Mouse (Mus musculus): Measurements from ENCODE around the gene Dlec1. TPM values are rescaled to one million over a fixed set of nuclear protein-coding genes. Genes with fewer than 3 reads are reported as not detected.
A peak's percentile ranks its signal among the peaks of the same experiment; 100 is the strongest.

Dlec1 gene
- polyA plus RNA-seq (2012; rRNA removed) = 0.40 and 0.43 TPM in 2 replicates

GRCm38 (mm10) chr9:119101992-119102782, at the start of gene Dlec1:
Gene Dlec1, plus strand, starts transcription at chr9:119102478.
- DNase-seq (ENCODE audit: low read depth, low spot score) = peak; percentile 76
- WGBS = 3% methylated on average over 44 of the region's 44 CpGs

GRCm38 (mm10) chr9:119053964-119054576, 48.2 kb upstream of the Dlec1 start:
- 54% methylated on average over 9 of the region's 9 CpGs for WGBS
- no peak for DNase-seq (ENCODE audit: low read depth, low spot score)

- no peak for DNase-seq (ENCODE audit: low read depth, low spot score)
- 77% methylated on average over 4 of the region's 4 CpGs for WGBS
Measured at GRCm38 (mm10) chr9:119055336-119055735, 46.9 kb upstream of the Dlec1 start.

GRCm38 (mm10) chr9:119058245-119058644, 44.0 kb upstream of the Dlec1 start:
- WGBS = 91% methylated on average over 7 of the region's 7 CpGs
- DNase-seq (ENCODE audit: low read depth, low spot score) = no peak

- no peak for DNase-seq (ENCODE audit: low read depth, low spot score)
- 87% methylated on average over 10 of the region's 10 CpGs for WGBS
Measured at GRCm38 (mm10) chr9:119060701-119061100, 41.6 kb upstream of the Dlec1 start.

GRCm38 (mm10) chr9:119063036-119063644, 39.1 kb upstream of the Dlec1 start:
- no peak for DNase-seq (ENCODE audit: low read depth, low spot score)
- 48% methylated on average over 19 of the region's 19 CpGs for WGBS

GRCm38 (mm10) chr9:119064296-119064695, 38.0 kb upstream of the Dlec1 start:
- 70% methylated on average over 4 of the region's 4 CpGs for WGBS
- DNase-seq (ENCODE audit: low read depth, low spot score) = no peak

- WGBS = 3% methylated on average over 6 of the region's 6 CpGs
- DNase-seq (ENCODE audit: low read depth, low spot score) = no peak
Measured at GRCm38 (mm10) chr9:119067601-119068000, 34.7 kb upstream of the Dlec1 start.

GRCm38 (mm10) chr9:119068266-119068665, 34.0 kb upstream of the Dlec1 start:
- peak; percentile 75 for DNase-seq (ENCODE audit: low read depth, low spot score)

GRCm38 (mm10) chr9:119070173-119070825, 32.0 kb upstream of the Dlec1 start:
- no peak for DNase-seq (ENCODE audit: low read depth, low spot score)
- WGBS = 79% methylated on average over 13 of the region's 13 CpGs

More at GRCm38 (mm10) chr9:119068266-119068665, 34.0 kb upstream of the Dlec1 start:
- 38% methylated on average over 11 of the region's 11 CpGs for WGBS

GRCm38 (mm10) chr9:119071786-119072185, 30.5 kb upstream of the Dlec1 start:
- no peak for DNase-seq (ENCODE audit: low read depth, low spot score)
- 78% methylated on average over 9 of the region's 9 CpGs for WGBS

- WGBS = 75% methylated on average over 15 of the region's 15 CpGs
- DNase-seq (ENCODE audit: low read depth, low spot score) = no peak
Measured at GRCm38 (mm10) chr9:119073184-119073895, 28.9 kb upstream of the Dlec1 start.

GRCm38 (mm10) chr9:119075685-119076084, 26.6 kb upstream of the Dlec1 start:
- no peak for DNase-seq (ENCODE audit: low read depth, low spot score)
- 41% methylated on average over 16 of the region's 16 CpGs for WGBS

GRCm38 (mm10) chr9:119080040-119080675, 22.1 kb upstream of the Dlec1 start:
- DNase-seq (ENCODE audit: low read depth, low spot score) = peak; percentile 76
- WGBS = 28% methylated on average over 5 of the region's 5 CpGs

GRCm38 (mm10) chr9:119082039-119082438, 20.2 kb upstream of the Dlec1 start:
- DNase-seq (ENCODE audit: low read depth, low spot score) = no peak
- WGBS = 87% methylated on average over 8 of the region's 8 CpGs

GRCm38 (mm10) chr9:119082656-119083430, 19.4 kb upstream of the Dlec1 start:
- no peak for DNase-seq (ENCODE audit: low read depth, low spot score)
- WGBS = 72% methylated on average over 7 of the region's 7 CpGs

GRCm38 (mm10) chr9:119083966-119084365, 18.3 kb upstream of the Dlec1 start:
- 35% methylated on average over 10 of the region's 10 CpGs for WGBS

GRCm38 (mm10) chr9:119086451-119086850, 15.8 kb upstream of the Dlec1 start:
- WGBS = 67% methylated on average over 1 of the region's 1 CpGs
- no peak for DNase-seq (ENCODE audit: low read depth, low spot score)

More at GRCm38 (mm10) chr9:119083966-119084365, 18.3 kb upstream of the Dlec1 start:
- peak; percentile 85 for DNase-seq (ENCODE audit: low read depth, low spot score)

Data from large intestine, adult 2 months (tissue).